Mouse (Mus musculus): Measurements from ENCODE around the gene Hspa1b. TPM values are rescaled to one million over a fixed set of nuclear protein-coding genes. Genes with fewer than 3 reads are reported as not detected.

The Hspa1b gene
- polyA plus RNA-seq, 1 experiment from 2014 or later: 0.24 TPM

- Histone ChIP-seq H3K9ac (ENCODE audit: low read depth, low read length) (no peak overlapping the region), H3K4me3 (ENCODE audit: low read depth, low read length) (no peak overlapping the region), H3K4me2 (ENCODE audit: low read length) (no peak overlapping the region), H3K9me3 (replicated peaks; ENCODE audit: control insufficient read depth, low read length, poor library complexity, severe bottlenecking) (no peaks in the 10 kb centered on the region), H3K4me1 (ENCODE audit: control insufficient read depth, insufficient read depth, low read length) (no peaks in the 10 kb centered on the region), H3K27ac (ENCODE audit: low read length) (no peak overlapping the region), H3K27me3 (ENCODE audit: control insufficient read depth, insufficient read depth, low read depth, low read length) (no peaks in the 10 kb centered on the region), H3K36me3 (ENCODE audit: control insufficient read depth, insufficient read depth, low read length) (peaks cover 66% of the 10 kb centered on the region)
- ATAC-seq: no peak
- 88% methylated on average over 10 of the region's 10 CpGs for WGBS
Observed at GRCm38 (mm10) chr17:34910982-34911381, 48.1 kb downstream of the Hspa1b start.

Other genes starting within 250 kb of the Hspa1b start
- gene C4b, start 215.4 kb downstream of the Hspa1b start, polyA plus RNA-seq (2015; fragmentation: Nextera tagmentation; extraction: Ambion mirVana): 0.27 and 0.39 TPM in 2 replicates
- not detected in 2 replicates for gene Cyp21a1, start 154.7 kb downstream of the Hspa1b start, polyA plus RNA-seq (2015; fragmentation: Nextera tagmentation; extraction: Ambion mirVana)
- gene Stk19, start 122.3 kb downstream of the Hspa1b start, polyA plus RNA-seq (2015; fragmentation: Nextera tagmentation; extraction: Ambion mirVana): 40.6 and 43.2 TPM in 2 replicates
- 73.1 and 73.2 TPM in 2 replicates for gene Dxo, start 122.2 kb downstream of the Hspa1b start, polyA plus RNA-seq (2015; fragmentation: Nextera tagmentation; extraction: Ambion mirVana)
- 62.1 and 62.4 TPM in 2 replicates for gene Skiv2l, start 109.0 kb downstream of the Hspa1b start, polyA plus RNA-seq (2015; fragmentation: Nextera tagmentation; extraction: Ambion mirVana)
- 79.8 and 86.5 TPM in 2 replicates for gene Nelfe, start 108.8 kb downstream of the Hspa1b start, polyA plus RNA-seq (2015; fragmentation: Nextera tagmentation; extraction: Ambion mirVana)
- gene Cfb, start 96.7 kb downstream of the Hspa1b start, polyA plus RNA-seq (2015; fragmentation: Nextera tagmentation; extraction: Ambion mirVana): 0.51 and 1.4 TPM in 2 replicates
- 12.4 and 13.1 TPM in 2 replicates for gene Zbtb12, start 79.8 kb downstream of the Hspa1b start, polyA plus RNA-seq (2015; fragmentation: Nextera tagmentation; extraction: Ambion mirVana)
- 0.16 TPM in 1 of 2 replicates, not detected in the other for gene Gm20547, start 77.2 kb downstream of the Hspa1b start, polyA plus RNA-seq (2015; fragmentation: Nextera tagmentation; extraction: Ambion mirVana)
- gene C2, start 61.0 kb downstream of the Hspa1b start, polyA plus RNA-seq (2015; fragmentation: Nextera tagmentation; extraction: Ambion mirVana): 1.6 and 2.4 TPM in 2 replicates
- gene Ehmt2, start 60.8 kb downstream of the Hspa1b start, polyA plus RNA-seq (2015; fragmentation: Nextera tagmentation; extraction: Ambion mirVana): 99.8 and 102 TPM in 2 replicates
- 0.09 TPM in 1 of 2 replicates, not detected in the other for gene Slc44a4, start 44.8 kb downstream of the Hspa1b start, polyA plus RNA-seq (2015; fragmentation: Nextera tagmentation; extraction: Ambion mirVana)
- gene Neu1, start 28.0 kb downstream of the Hspa1b start, polyA plus RNA-seq (2015; fragmentation: Nextera tagmentation; extraction: Ambion mirVana): 38.6 and 42.3 TPM in 2 replicates
- not detected in 2 replicates for gene Gm20481, start 10.7 kb upstream of the Hspa1b start, polyA plus RNA-seq (2015; fragmentation: Nextera tagmentation; extraction: Ambion mirVana)
- gene Hspa1a, start 12.9 kb upstream of the Hspa1b start, polyA plus RNA-seq (2015; fragmentation: Nextera tagmentation; extraction: Ambion mirVana): 13.4 and 19.3 TPM in 2 replicates
- 2.0 and 2.4 TPM in 2 replicates for gene Hspa1l, start 13.5 kb upstream of the Hspa1b start, polyA plus RNA-seq (2015; fragmentation: Nextera tagmentation; extraction: Ambion mirVana)
- 97.2 and 107 TPM in 2 replicates for gene Lsm2, start 22.6 kb upstream of the Hspa1b start, polyA plus RNA-seq (2015; fragmentation: Nextera tagmentation; extraction: Ambion mirVana)
- 54.8 and 56.5 TPM in 2 replicates for gene Vars, start 41.7 kb upstream of the Hspa1b start, polyA plus RNA-seq (2015; fragmentation: Nextera tagmentation; extraction: Ambion mirVana)
- 0.16 and 0.26 TPM in 2 replicates for gene Vwa7, start 57.3 kb upstream of the Hspa1b start, polyA plus RNA-seq (2015; fragmentation: Nextera tagmentation; extraction: Ambion mirVana)
- 0.71 and 1.1 TPM in 2 replicates for gene Sapcd1, start 68.8 kb upstream of the Hspa1b start, polyA plus RNA-seq (2015; fragmentation: Nextera tagmentation; extraction: Ambion mirVana)
- gene Msh5, start 87.5 kb upstream of the Hspa1b start, polyA plus RNA-seq (2015; fragmentation: Nextera tagmentation; extraction: Ambion mirVana): 1.9 and 2.4 TPM in 2 replicates
- gene Clic1, start 90.7 kb upstream of the Hspa1b start, polyA plus RNA-seq (2015; fragmentation: Nextera tagmentation; extraction: Ambion mirVana): 51.2 and 54.7 TPM in 2 replicates
- gene Ddah2, start 99.8 kb upstream of the Hspa1b start, polyA plus RNA-seq (2015; fragmentation: Nextera tagmentation; extraction: Ambion mirVana): 312 and 341 TPM in 2 replicates
- gene Ly6g6c, start 106.2 kb upstream of the Hspa1b start, polyA plus RNA-seq (2015; fragmentation: Nextera tagmentation; extraction: Ambion mirVana): 0.30 TPM in 1 of 2 replicates, not detected in the other
- 0.12 and 0.15 TPM in 2 replicates for gene Mpig6b, start 106.9 kb upstream of the Hspa1b start, polyA plus RNA-seq (2015; fragmentation: Nextera tagmentation; extraction: Ambion mirVana)
- gene Ly6g6e, start 117.7 kb upstream of the Hspa1b start, polyA plus RNA-seq (2015; fragmentation: Nextera tagmentation; extraction: Ambion mirVana): 0.26 and 0.31 TPM in 2 replicates
- 0.57 and 1.5 TPM in 2 replicates for gene Ly6g6d, start 118.8 kb upstream of the Hspa1b start, polyA plus RNA-seq (2015; fragmentation: Nextera tagmentation; extraction: Ambion mirVana)
- gene Ly6g6f, start 126.4 kb upstream of the Hspa1b start, polyA plus RNA-seq (2015; fragmentation: Nextera tagmentation; extraction: Ambion mirVana): not detected in 2 replicates
- gene Abhd16a, start 130.0 kb upstream of the Hspa1b start, polyA plus RNA-seq (2015; fragmentation: Nextera tagmentation; extraction: Ambion mirVana): 105 and 107 TPM in 2 replicates
- gene Ly6g5c, start 149.0 kb upstream of the Hspa1b start, polyA plus RNA-seq (2015; fragmentation: Nextera tagmentation; extraction: Ambion mirVana): not detected in 2 replicates
- gene Ly6g5b, start 156.2 kb upstream of the Hspa1b start, polyA plus RNA-seq (2015; fragmentation: Nextera tagmentation; extraction: Ambion mirVana): 1.5 TPM in 2 replicates
- 24.3 and 26.4 TPM in 2 replicates for gene Gpank1, start 162.2 kb upstream of the Hspa1b start, polyA plus RNA-seq (2015; fragmentation: Nextera tagmentation; extraction: Ambion mirVana)
- 315 and 331 TPM in 2 replicates for gene Csnk2b, start 162.8 kb upstream of the Hspa1b start, polyA plus RNA-seq (2015; fragmentation: Nextera tagmentation; extraction: Ambion mirVana)
- gene D17H6S53E, start 167.1 kb upstream of the Hspa1b start, polyA plus RNA-seq (2015; fragmentation: Nextera tagmentation; extraction: Ambion mirVana): 7.8 and 8.7 TPM in 2 replicates
- 0.24 and 0.29 TPM in 2 replicates for gene Apom, start 172.8 kb upstream of the Hspa1b start, polyA plus RNA-seq (2015; fragmentation: Nextera tagmentation; extraction: Ambion mirVana)
- 70.5 and 75.7 TPM in 2 replicates for gene Bag6, start 175.9 kb upstream of the Hspa1b start, polyA plus RNA-seq (2015; fragmentation: Nextera tagmentation; extraction: Ambion mirVana)
- gene Prrc2a, start 205.7 kb upstream of the Hspa1b start, polyA plus RNA-seq (2015; fragmentation: Nextera tagmentation; extraction: Ambion mirVana): 148 and 167 TPM in 2 replicates
- 6.2 and 6.9 TPM in 2 replicates for gene Aif1, start 216.8 kb upstream of the Hspa1b start, polyA plus RNA-seq (2015; fragmentation: Nextera tagmentation; extraction: Ambion mirVana)
- 4.7 and 5.9 TPM in 2 replicates for gene Lst1, start 229.2 kb upstream of the Hspa1b start, polyA plus RNA-seq (2015; fragmentation: Nextera tagmentation; extraction: Ambion mirVana)
- gene Ltb, start 235.2 kb upstream of the Hspa1b start, polyA plus RNA-seq (2015; fragmentation: Nextera tagmentation; extraction: Ambion mirVana): 0.48 and 0.62 TPM in 2 replicates
- gene Tnf, start 242.8 kb upstream of the Hspa1b start, polyA plus RNA-seq (2015; fragmentation: Nextera tagmentation; extraction: Ambion mirVana): not detected in 2 replicates
- gene Lta, start 246.1 kb upstream of the Hspa1b start, polyA plus RNA-seq (2015; fragmentation: Nextera tagmentation; extraction: Ambion mirVana): 0.45 and 1.1 TPM in 2 replicates

All from midbrain, embryonic 16.5 days (tissue).